Mouse (Mus musculus) MEL (cell line): ENCODE data around the gene Fzd1. TPM values are rescaled to one million over a fixed set of nuclear protein-coding genes. Genes with fewer than 3 reads are reported as not detected.

ENCODE experiments used
- DNase-seq: peaks from one replicate; pipeline ENCODE4 v3.0.0; 2011; ENCODE audit warnings: low read depth, low spot score
- H3K27ac ChIP-seq: 2 replicates; pipeline ENCODE4 v1.5.1; 2012; ENCODE audit warnings: low read depth, mild to moderate bottlenecking, control low read depth, low read length, moderate library complexity; ENCODE audit not compliant: control insufficient read depth
- H3K27me3 ChIP-seq, 2 experiments: fragments of 150-350 bp in 1 of 2; sonication (generic) in 1 of 2; 2 replicates each; pipeline ENCODE4 v1.6.1; 2012; ENCODE audit warnings: low read length in 2 of 2, mild to moderate bottlenecking in 2 of 2, improper control_type of control experiment in 1 of 2, moderate library complexity in 1 of 2; ENCODE audit not compliant: insufficient read depth in 2 of 2, control insufficient read depth in 1 of 2
- H3K36me3 ChIP-seq, 2 experiments: 2 replicates each; pipeline ENCODE4 v1.6.1; 2012 to 2014; ENCODE audit warnings: low read length in 2 of 2, improper control_type of control experiment in 1 of 2, inconsistent platforms in 1 of 2, mild to moderate bottlenecking in 1 of 2; ENCODE audit not compliant: insufficient read depth in 2 of 2, control insufficient read depth in 1 of 2
- H3K4me1 ChIP-seq, 2 experiments: fragments of 150-350 bp in 1 of 2; sonication (generic) in 1 of 2; 2 replicates each; pipeline ENCODE4 v1.6.1; 2012; ENCODE audit warnings: low read length in 2 of 2, improper control_type of control experiment in 1 of 2, mild to moderate bottlenecking in 1 of 2; ENCODE audit not compliant: insufficient read depth in 2 of 2, control insufficient read depth in 1 of 2
- H3K4me3 ChIP-seq, 2 experiments: fragments of 150-350 bp in 1 of 2; sonication (generic) in 1 of 2; 2 replicates each; pipeline ENCODE4 v1.5.1; 2012; ENCODE audit warnings: low read depth in 2 of 2, low read length in 2 of 2, mild to moderate bottlenecking in 2 of 2, moderate library complexity in 2 of 2, control low read depth in 1 of 2, improper control_type of control experiment in 1 of 2; ENCODE audit not compliant: control insufficient read depth in 1 of 2, insufficient read depth in 1 of 2
- H3K79me2 ChIP-seq: 2 replicates; pipeline ENCODE4 v1.6.1; 2012; ENCODE audit warnings: mild to moderate bottlenecking, low read length, moderate library complexity; ENCODE audit not compliant: control insufficient read depth, poor library complexity, insufficient read depth
- H3K9ac ChIP-seq: 2 replicates; pipeline ENCODE4 v1.6.1; 2012; ENCODE audit warnings: low read depth, mild to moderate bottlenecking, control low read depth, low read length, moderate library complexity; ENCODE audit not compliant: control insufficient read depth, poor library complexity, severe bottlenecking
- H3K9me3 ChIP-seq: fragments of 150-350 bp; sonication (generic); replicated peaks from 2 replicates; pipeline ENCODE4 v1.6.1; 2012; ENCODE audit warnings: mild to moderate bottlenecking, low read length, improper control_type of control experiment, moderate library complexity; ENCODE audit not compliant: insufficient read depth
- CTCF ChIP-seq, 3 experiments: IDR thresholded peaks in 2 of 3; conservative IDR thresholded peaks in 1 of 3; 2 replicates each; pipeline ENCODE4 v1.5.1; 2011 to 2012; ENCODE audit warnings: low read length in 3 of 3, low read depth in 2 of 3, mild to moderate bottlenecking in 2 of 3, improper control_type of control experiment in 1 of 3, inconsistent platforms in 1 of 3, mixed read lengths in 1 of 3, moderate library complexity in 1 of 3; ENCODE audit not compliant: control insufficient read depth in 1 of 3, insufficient read depth in 1 of 3, poor library complexity in 1 of 3, severe bottlenecking in 1 of 3
- ELF1 ChIP-seq: IDR thresholded peaks from 2 replicates; pipeline ENCODE4 v1.6.1; 2014; ENCODE audit warnings: low read depth, mild to moderate bottlenecking, inconsistent platforms, low read length, improper control_type of control experiment, moderate library complexity
- EP300 ChIP-seq, 2 experiments: IDR thresholded peaks; 2 replicates each; pipeline ENCODE4 v1.6.1; 2011; ENCODE audit warnings: improper control_type of control experiment in 2 of 2, low read length in 2 of 2, low read depth in 1 of 2, mild to moderate bottlenecking in 1 of 2
- GABPA ChIP-seq: IDR thresholded peaks from 2 replicates; pipeline ENCODE4 v1.6.1; 2012; ENCODE audit warnings: low read depth, mild to moderate bottlenecking, inconsistent platforms, low read length, improper control_type of control experiment, moderate library complexity
- KAT2A ChIP-seq: conservative IDR thresholded peaks from 2 replicates; pipeline ENCODE4 v1.6.1; 2012; ENCODE audit warnings: low read depth, low read length, improper control_type of control experiment, inconsistent platforms
- MYC ChIP-seq: IDR thresholded peaks from 2 replicates; pipeline ENCODE4 v1.6.1; 2011; ENCODE audit warnings: low read depth, mild to moderate bottlenecking, low read length, improper control_type of control experiment, moderate library complexity
- NELFE ChIP-seq: IDR thresholded peaks from 2 replicates; pipeline ENCODE4 v1.6.1; 2011; ENCODE audit warnings: low read depth, low read length, improper control_type of control experiment
- POLR2A ChIP-seq, 2 experiments: IDR thresholded peaks; 2 replicates each; pipeline ENCODE4 v1.6.1; 2011 to 2012; ENCODE audit warnings: low read length in 2 of 2, mild to moderate bottlenecking in 2 of 2, control low read depth in 1 of 2, improper control_type of control experiment in 1 of 2, low read depth in 1 of 2, moderate library complexity in 1 of 2; ENCODE audit not compliant: control insufficient read depth in 1 of 2, insufficient read depth in 1 of 2, poor library complexity in 1 of 2
- POLR2AphosphoS5 ChIP-seq: IDR thresholded peaks from 2 replicates; pipeline ENCODE4 v1.6.1; 2012; ENCODE audit warnings: low read depth, borderline replicate concordance, mild to moderate bottlenecking, inconsistent platforms, low read length, moderate library complexity, mixed read lengths
- TAL1 ChIP-seq: IDR thresholded peaks from 2 replicates; pipeline ENCODE4 v1.6.1; 2012; ENCODE audit warnings: mild to moderate bottlenecking, inconsistent platforms, low read length, moderate library complexity, mixed read lengths
- UBTF ChIP-seq: IDR thresholded peaks from 2 replicates; pipeline ENCODE4 v1.6.1; 2012; ENCODE audit warnings: low read depth, mild to moderate bottlenecking, inconsistent platforms, low read length, improper control_type of control experiment, moderate library complexity, borderline replicate concordance; ENCODE audit not compliant: insufficient read depth
- USF1 ChIP-seq: IDR thresholded peaks from 2 replicates; pipeline ENCODE4 v1.6.1; 2014; ENCODE audit warnings: low read depth, mild to moderate bottlenecking, inconsistent platforms, low read length, improper control_type of control experiment, moderate library complexity
- USF2 ChIP-seq, 2 experiments: IDR thresholded peaks; 2 replicates each; pipeline ENCODE4 v1.6.1; 2011 to 2012; ENCODE audit warnings: improper control_type of control experiment in 2 of 2, low read length in 2 of 2, borderline replicate concordance in 1 of 2, inconsistent platforms in 1 of 2, low read depth in 1 of 2, mild to moderate bottlenecking in 1 of 2; ENCODE audit not compliant: insufficient read depth in 1 of 2
- ZMIZ1 ChIP-seq: IDR thresholded peaks from 2 replicates; pipeline ENCODE4 v1.6.1; 2012; ENCODE audit warnings: low read depth, mild to moderate bottlenecking, inconsistent platforms, low read length, improper control_type of control experiment, moderate library complexity
- polyA plus RNA-seq, 2 experiments: library from polyadenylated mRNA; stranded (reverse) in 1 of 2; unstranded in 1 of 2; fragments of >175 nt in 1 of 2; fragments of >200 nt in 1 of 2; gene quantifications; 2 replicates each; pipeline versions ENCODE4 v1.2.1 to v1.2.4; 2012; ENCODE audit warnings: low replicate concordance in 2 of 2, low read depth in 1 of 2; ENCODE audit not compliant: insufficient read length in 2 of 2, insufficient read depth in 1 of 2, missing spikeins in 1 of 2
- total RNA-seq: library from RNA; depleted of rRNA; stranded (reverse); fragments of 300-350 nt; gene quantifications from 2 replicates; pipeline ENCODE4 v1.2.3, GENCODE M21; 2012

Fzd1 gene
- total and polyA plus RNA-seq, 3 experiments = not detected

- H3K27me3 ChIP-seq = no peaks in the 10 kb centered on the region
- H3K9ac ChIP-seq = no peak overlapping the region
- no peaks in the 10 kb centered on the region for H3K9me3 ChIP-seq
- H3K36me3 ChIP-seq = no peaks in the 10 kb centered on the region
- H3K4me1 ChIP-seq = no peaks in the 10 kb centered on the region
- DNase-seq = no peak
- no peaks in the 10 kb centered on the region for H3K79me2 ChIP-seq
- no peak overlapping the region for H3K4me3 ChIP-seq
- H3K27ac ChIP-seq = no peak overlapping the region
- TF ChIP-seq ELF1 (no peak), USF2 (IDR thresholded peaks at IDR 0.05; ENCODE audit: borderline replicate concordance in 1 of 2, insufficient read depth in 1 of 2, low read depth in 1 of 2, low read length in 2 of 2) (no peak), EP300 (IDR thresholded peaks at IDR 0.05; ENCODE audit: low read depth in 1 of 2, low read length in 2 of 2) (no peak), MYC (no peak), POLR2A (IDR thresholded peaks at IDR 0.05; ENCODE audit: control insufficient read depth in 1 of 2, insufficient read depth in 1 of 2, low read depth in 1 of 2, low read length in 2 of 2, poor library complexity in 1 of 2) (no peak), USF1 (no peak), GABPA (no peak), KAT2A (no peak), ZMIZ1 (no peak), TAL1 (no peak), POLR2AphosphoS5 (no peak), UBTF (no peak)
Measured at GRCm38 (mm10) chr5:4801971-4802370, 44.1 kb upstream of the Fzd1 start.

GRCm38 (mm10) chr5:4801096-4801850 is 43.4 kb upstream of the Fzd1 start:
- Histone ChIP-seq H3K27ac (no peak overlapping the region), H3K9ac (no peak overlapping the region), H3K27me3 (no peaks in the 10 kb centered on the region), H3K4me1 (no peaks in the 10 kb centered on the region), H3K79me2 (no peaks in the 10 kb centered on the region), H3K36me3 (no peaks in the 10 kb centered on the region), H3K9me3 (no peaks in the 10 kb centered on the region), H3K4me3 (no peak overlapping the region)
- no peak for DNase-seq
- TF ChIP-seq CTCF (IDR thresholded peaks at IDR 0.05 in 2 of 3, conservative IDR thresholded peaks at IDR 0.05 in 1 of 3; ENCODE audit: control insufficient read depth in 1 of 3, insufficient read depth in 1 of 3, low read depth in 2 of 3, low read length in 3 of 3, poor library complexity in 1 of 3, severe bottlenecking in 1 of 3) = no peak
- no peak for TF ChIP-seq NELFE
- TF ChIP-seq UBTF = no peak
- TF ChIP-seq EP300 (IDR thresholded peaks at IDR 0.05; ENCODE audit: low read depth in 1 of 2, low read length in 2 of 2) = no peak
- no peak for TF ChIP-seq KAT2A
